Mouse (Mus musculus) megakaryocyte, embryonic 14.5 days (primary cell): ENCODE results near the gene Theg.

ENCODE experiments used
- FLI1 ChIP-seq: IDR thresholded peaks from 2 replicates; pipeline ENCODE4 v1.6.1; 2012; ENCODE audit warnings: low read length, inconsistent platforms, mixed read lengths
- GATA1 ChIP-seq: IDR thresholded peaks from 3 replicates; pipeline ENCODE4 v1.6.1; 2012; ENCODE audit warnings: mixed read lengths, low read length, inconsistent platforms, borderline replicate concordance

GRCm38 (mm10) chr10:79547148-79547675 is 39.9 kb downstream of the Theg start:
- TF ChIP-seq FLI1 (no peak), GATA1 (no peak)
